Mouse (Mus musculus): Measurements from ENCODE around the gene Dusp11.
"Not testable (repeated sequence)": the region's sequence is repeated elsewhere in the genome, so short reads cannot be mapped to it uniquely, and the experiment has no call there.

Dusp11 gene

DNA sequence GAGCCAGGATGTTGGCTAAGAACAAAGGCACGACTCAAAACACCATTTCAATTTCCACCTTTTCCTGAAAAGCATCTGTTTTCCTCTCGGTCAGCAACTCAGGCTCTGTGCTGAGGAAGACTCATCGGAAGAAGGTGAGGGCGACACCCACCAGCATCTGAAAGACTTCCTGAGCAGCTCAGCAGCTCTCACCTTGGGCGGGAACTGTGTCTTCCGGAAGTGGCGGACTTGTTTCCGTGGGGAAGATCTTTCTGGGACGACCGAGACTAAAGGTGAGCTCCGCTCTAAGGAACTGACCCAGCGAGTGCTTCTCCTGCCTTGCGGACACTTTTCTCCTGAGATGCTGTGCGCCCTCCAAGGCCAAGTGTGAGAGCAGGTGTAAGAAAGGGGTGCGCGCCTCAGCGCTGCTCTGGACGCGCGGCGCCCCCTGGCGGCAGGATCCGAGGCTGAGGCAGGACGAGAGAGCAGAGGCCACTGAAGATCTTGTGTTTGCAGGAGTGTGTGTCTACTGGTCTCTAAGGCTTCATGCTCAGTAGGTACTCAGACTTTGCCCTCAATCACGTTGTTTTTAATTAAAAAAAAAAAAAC lies 66.3 kb downstream of the Dusp11 start:
- DNase-seq (ENCODE audit: low read depth, low spot score) = not testable (repeated sequence)
